Mouse (Mus musculus) intestine, postnatal 0 days (tissue): Measurements from ENCODE around the gene Fut1. TPM values are rescaled to one million over a fixed set of nuclear protein-coding genes. Genes with fewer than 3 reads are reported as not detected.

ENCODE experiments used
- ATAC-seq: fragments of 200-750 bp; cut with Nextera tagmentation; 2 replicates; pipeline ENCODE4 v1.8.0; 2017; ENCODE audit warnings: mild to moderate bottlenecking, moderate TSS enrichment, moderate library complexity
- H3K27ac ChIP-seq: fragments of 300-500 bp; sonication (generic); 2 replicates; pipeline ENCODE4 v1.5.1; 2014; ENCODE audit warnings: mild to moderate bottlenecking, low read depth, low read length, moderate library complexity
- H3K27me3 ChIP-seq: fragments of 300-500 bp; sonication (generic); replicated peaks from 2 replicates; pipeline ENCODE4 v1.6.1; 2014; ENCODE audit warnings: low read length, mixed read lengths; ENCODE audit not compliant: control insufficient read depth, insufficient read depth
- H3K36me3 ChIP-seq: fragments of 300-500 bp; sonication (generic); 2 replicates; pipeline ENCODE4 v1.6.1; 2014; ENCODE audit warnings: mild to moderate bottlenecking, moderate library complexity; ENCODE audit not compliant: control insufficient read depth, insufficient read depth
- H3K4me1 ChIP-seq: fragments of 300-500 bp; sonication (generic); replicated peaks from 2 replicates; pipeline ENCODE4 v1.6.1; 2014; ENCODE audit warnings: antibody characterized with exemption, low read length, mixed read lengths; ENCODE audit not compliant: control insufficient read depth, insufficient read depth
- H3K4me2 ChIP-seq: fragments of 300-500 bp; sonication (generic); replicated peaks from 2 replicates; pipeline ENCODE4 v1.6.1; 2014; ENCODE audit warnings: low read depth, mild to moderate bottlenecking, moderate library complexity
- H3K4me3 ChIP-seq: fragments of 300-500 bp; sonication (generic); 2 replicates; pipeline ENCODE4 v1.5.1; 2014; ENCODE audit warnings: low read depth, low read length
- H3K9ac ChIP-seq: fragments of 300-500 bp; sonication (generic); 2 replicates; pipeline ENCODE4 v1.6.1; 2014; ENCODE audit warnings: mild to moderate bottlenecking, low read depth, low read length
- H3K9me3 ChIP-seq: fragments of 300-500 bp; sonication (generic); 2 replicates; pipeline ENCODE4 v1.6.1; 2016; ENCODE audit warnings: mixed run types; ENCODE audit not compliant: control insufficient read depth
- CTCF ChIP-seq: sonication (generic); IDR thresholded peaks from 2 replicates; pipeline ENCODE4 v1.5.1; 2016; ENCODE audit warnings: low read depth, mild to moderate bottlenecking, control low read depth, antibody characterized with exemption, moderate library complexity
- WGBS: fragments of 180-500 bp; shearing (Covaris S2); extraction: QIAGEN DNeasy Blood & Tissue Kit; methylation state at CpG from one replicate; pipeline ENCODE4 v1.1.7; 2014; 5-methylcytosine and 5-hydroxymethylcytosine counted together
- polyA plus RNA-seq: library from polyadenylated mRNA; unstranded; fragments of >200 nt; fragmentation: Nextera tagmentation; extraction: Ambion mirVana; gene quantifications from 2 replicates; pipeline ENCODE4 v1.2.1, GENCODE M21; 2015

Fut1 gene
- polyA plus RNA-seq, 1 experiment from 2014 or later, result 0.23 TPM

DNA sequence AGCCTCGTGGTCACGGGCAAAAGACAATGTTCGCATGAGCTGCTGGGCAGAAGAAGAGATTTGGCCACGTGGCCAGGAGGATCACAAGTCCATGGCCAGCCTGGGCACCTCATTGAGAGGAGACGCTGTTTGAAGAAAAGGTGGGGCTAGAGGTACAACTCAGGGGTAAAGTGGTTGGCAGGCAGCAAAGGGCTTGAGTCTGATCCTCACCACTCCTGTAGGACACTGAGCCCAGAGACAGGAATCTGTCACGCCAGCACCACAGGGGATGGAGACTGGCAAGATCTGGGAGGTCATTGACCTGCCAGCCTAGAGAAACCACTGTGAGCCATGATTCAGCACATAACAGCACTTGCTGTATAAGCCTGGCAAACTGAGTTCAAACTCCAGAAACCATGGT is 19.6 kb upstream of the Fut1 start:
- Histone ChIP-seq H3K27me3 (peaks cover 56% of the 10 kb centered on the region), H3K4me1 (no peaks in the 10 kb centered on the region), H3K27ac (no peak overlapping the region), H3K9me3 (no peaks in the 10 kb centered on the region), H3K36me3 (no peaks in the 10 kb centered on the region), H3K9ac (no peak overlapping the region), H3K4me2 (no peak overlapping the region), H3K4me3 (no peak overlapping the region)
- TF ChIP-seq CTCF, result no peak
- ATAC-seq, result no peak
- WGBS, result 91% methylated on average over 6 of the region's 6 CpGs

DNA sequence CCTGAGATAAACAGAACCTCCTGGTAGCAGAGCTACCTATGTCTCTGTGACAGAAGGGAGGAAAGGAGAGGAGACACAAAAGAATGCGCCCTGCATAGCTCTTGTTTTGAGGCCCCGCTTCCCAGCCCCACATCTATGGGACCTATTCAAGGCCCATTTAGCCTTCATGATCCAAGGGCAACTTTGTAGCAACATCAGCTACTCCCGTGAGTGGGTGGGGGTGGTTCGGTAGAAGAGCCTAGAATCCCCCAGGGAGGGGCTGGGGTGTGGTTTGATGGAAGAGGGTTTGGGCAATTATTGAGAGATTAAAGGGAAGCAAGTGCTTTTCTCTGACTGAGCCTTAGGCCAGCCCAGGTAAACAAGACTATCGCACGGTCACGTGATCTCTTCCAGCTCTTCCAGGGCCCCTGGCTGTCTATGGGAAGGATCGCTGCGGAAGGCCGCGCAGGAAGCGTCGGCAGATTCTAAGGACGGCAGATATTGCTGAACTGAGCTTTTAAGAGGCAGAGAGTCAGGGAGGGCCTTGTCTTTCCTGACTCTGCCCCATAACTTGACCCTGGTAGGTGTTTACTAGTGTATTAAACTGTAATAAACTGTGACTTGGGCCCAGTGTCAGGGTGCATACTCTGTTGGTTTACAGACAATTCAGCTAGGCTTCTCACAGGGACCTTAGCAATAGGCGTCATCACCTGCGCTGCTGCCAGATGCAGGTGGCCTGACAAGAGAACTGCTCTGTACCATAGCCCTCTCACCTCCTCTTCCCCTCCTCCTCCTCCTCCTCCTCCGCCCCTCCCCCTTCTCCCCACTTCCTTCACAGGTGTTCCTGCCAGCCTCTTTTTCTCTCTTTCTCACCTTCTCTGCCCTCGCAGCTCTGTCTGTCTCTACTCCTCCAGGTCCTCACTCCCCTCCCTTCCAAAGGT is 17.9 kb upstream of the Fut1 start:
- Histone ChIP-seq H3K9ac (no peak overlapping the region), H3K9me3 (no peaks in the 10 kb centered on the region), H3K4me2 (peak overlapping the region; percentile 24; the same call in 1 of the 2 replicates), H3K4me1 (no peaks in the 10 kb centered on the region), H3K4me3 (no peak overlapping the region), H3K27ac (no peak overlapping the region; the same call in 1 of the 2 replicates), H3K27me3 (peaks cover 70% of the 10 kb centered on the region), H3K36me3 (no peaks in the 10 kb centered on the region)
- TF ChIP-seq CTCF, result no peak
- ATAC-seq, result 0 out of 2 replicates have a peak, but pooled peaks have one; percentile 42
- 23% methylated on average over 18 of the region's 18 CpGs for WGBS

DNA sequence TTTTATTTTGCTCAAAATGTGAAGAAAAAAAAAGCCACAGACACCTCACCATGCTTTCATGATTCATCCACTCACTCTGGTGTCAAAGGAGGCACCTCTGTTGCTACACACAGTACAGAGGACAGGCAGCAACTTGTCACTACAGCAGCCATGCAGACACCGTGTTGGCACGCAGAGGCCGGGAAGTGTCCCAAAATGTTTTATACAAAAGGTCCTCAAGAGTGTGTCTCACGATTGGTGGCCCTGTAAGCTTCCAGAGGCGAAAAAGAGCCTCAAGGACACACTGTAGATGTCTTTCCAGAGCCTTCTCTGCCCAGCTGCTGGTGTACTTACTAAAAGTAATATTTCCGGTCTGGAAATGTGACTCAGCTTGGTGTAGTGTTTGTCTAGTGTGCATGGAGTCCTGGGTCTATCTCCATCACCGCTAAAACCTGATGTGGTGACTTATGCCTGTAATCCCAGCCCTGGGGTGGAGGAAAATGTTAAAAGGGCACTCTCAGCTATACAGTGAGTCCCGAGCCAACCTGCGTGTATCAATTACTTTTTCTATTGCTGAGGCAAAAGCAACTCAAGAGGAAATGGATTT is 11.3 kb upstream of the Fut1 start:
- Histone ChIP-seq H3K27me3 (peaks cover 54% of the 10 kb centered on the region), H3K9ac (no peak overlapping the region), H3K27ac (no peak overlapping the region), H3K9me3 (no peaks in the 10 kb centered on the region), H3K4me2 (no peak overlapping the region), H3K4me3 (no peak overlapping the region), H3K4me1 (no peaks in the 10 kb centered on the region), H3K36me3 (no peaks in the 10 kb centered on the region)
- no peak for TF ChIP-seq CTCF
- no peak for ATAC-seq
- 64% methylated on average over 9 of the region's 9 CpGs for WGBS

DNA sequence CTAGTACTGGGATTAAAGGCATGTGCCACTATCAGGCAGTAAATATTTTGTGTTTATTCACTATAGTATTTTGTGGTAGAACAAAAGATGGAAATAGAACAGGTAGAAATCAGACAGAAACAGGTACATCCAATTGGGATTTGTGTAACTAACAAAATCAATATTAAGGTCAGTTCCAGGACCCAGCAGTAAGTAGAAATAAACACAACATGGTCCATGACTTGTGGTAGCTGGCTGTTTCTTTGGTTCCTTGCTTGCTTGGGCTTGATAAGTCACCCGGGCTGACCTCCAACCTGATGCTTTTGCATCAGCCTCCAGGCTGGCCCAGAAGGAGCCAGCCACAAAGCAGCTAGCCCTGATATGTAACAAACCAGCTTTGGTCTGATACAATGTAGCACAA is 7.6 kb upstream of the Fut1 start:
- no peak for ATAC-seq
- no peak for TF ChIP-seq CTCF
- Histone ChIP-seq H3K9me3 (no peaks in the 10 kb centered on the region), H3K4me2 (no peak overlapping the region), H3K4me3 (no peak overlapping the region), H3K36me3 (no peaks in the 10 kb centered on the region), H3K9ac (no peak overlapping the region), H3K27ac (no peak overlapping the region), H3K4me1 (no peaks in the 10 kb centered on the region), H3K27me3 (peaks cover 36% of the 10 kb centered on the region)
- 56% methylated on average over 1 of the region's 1 CpGs for WGBS

DNA sequence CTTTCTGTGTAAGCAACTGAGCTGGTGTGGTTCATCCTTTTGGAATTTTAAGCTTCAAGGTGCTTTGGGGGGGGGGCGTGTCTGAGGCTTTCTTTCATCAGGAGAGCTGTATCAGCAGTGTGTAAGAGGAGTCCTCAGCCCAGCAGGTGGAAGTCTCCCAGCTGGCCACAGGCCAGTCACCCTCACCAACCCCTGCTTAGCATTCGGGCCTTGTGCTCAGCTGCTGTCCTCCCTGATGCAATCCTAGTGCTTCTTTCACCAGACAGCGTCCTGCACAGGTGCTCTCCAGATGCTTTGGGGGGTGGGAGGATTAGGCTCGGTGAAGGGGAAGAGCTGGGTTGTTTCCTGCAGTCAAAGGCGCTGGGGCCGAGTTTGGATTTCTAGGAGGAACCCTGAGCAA is 812 bp upstream of the Fut1 start:
- Histone ChIP-seq H3K36me3 (no peaks in the 10 kb centered on the region), H3K9me3 (no peaks in the 10 kb centered on the region), H3K27me3 (peaks cover 64% of the 10 kb centered on the region), H3K9ac (no peak overlapping the region), H3K4me2 (no peak overlapping the region), H3K4me1 (0 out of 2 replicates have a peak, but pooled peaks cover 4% of the 10 kb centered on the region), H3K27ac (no peak overlapping the region), H3K4me3 (no peak overlapping the region)
- no peak for ATAC-seq
- 41% methylated on average over 6 of the region's 6 CpGs for WGBS
- no peak for TF ChIP-seq CTCF

DNA sequence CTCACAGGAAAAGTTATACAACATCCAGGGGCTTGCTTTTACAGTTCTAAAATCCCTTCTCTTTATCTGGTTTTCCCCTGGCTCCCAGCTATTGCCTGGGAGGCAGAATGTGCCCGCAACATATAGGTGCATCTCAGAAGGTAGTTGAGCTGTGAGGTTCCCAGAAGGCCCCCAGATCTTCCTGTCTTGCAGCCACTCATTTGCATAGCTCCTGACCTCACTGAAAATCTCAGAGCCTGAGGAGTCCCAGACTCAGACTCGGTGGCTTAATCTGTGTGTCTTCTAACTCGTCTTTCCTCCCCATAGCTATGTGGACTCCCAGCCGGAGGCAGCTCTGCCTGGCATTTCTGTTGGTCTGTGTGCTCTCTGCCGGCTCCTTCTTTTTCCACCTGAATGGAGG is 1.2 kb downstream of the Fut1 start:
- H3K27ac ChIP-seq, result no peak overlapping the region
- ATAC-seq, result no peak
- no peak for TF ChIP-seq CTCF
- 86% methylated on average over 5 of the region's 5 CpGs for WGBS
- H3K4me1 ChIP-seq, result 0 out of 2 replicates have a peak, but pooled peaks cover 4% of the 10 kb centered on the region
- H3K27me3 ChIP-seq, result peaks cover 72% of the 10 kb centered on the region
- H3K4me3 ChIP-seq, result no peak overlapping the region
- no peaks in the 10 kb centered on the region for H3K36me3 ChIP-seq
- no peak overlapping the region for H3K9ac ChIP-seq
- no peaks in the 10 kb centered on the region for H3K9me3 ChIP-seq
- H3K4me2 ChIP-seq, result no peak overlapping the region
